Mouse (Mus musculus): ENCODE data around the gene Ncs1.

DNA sequence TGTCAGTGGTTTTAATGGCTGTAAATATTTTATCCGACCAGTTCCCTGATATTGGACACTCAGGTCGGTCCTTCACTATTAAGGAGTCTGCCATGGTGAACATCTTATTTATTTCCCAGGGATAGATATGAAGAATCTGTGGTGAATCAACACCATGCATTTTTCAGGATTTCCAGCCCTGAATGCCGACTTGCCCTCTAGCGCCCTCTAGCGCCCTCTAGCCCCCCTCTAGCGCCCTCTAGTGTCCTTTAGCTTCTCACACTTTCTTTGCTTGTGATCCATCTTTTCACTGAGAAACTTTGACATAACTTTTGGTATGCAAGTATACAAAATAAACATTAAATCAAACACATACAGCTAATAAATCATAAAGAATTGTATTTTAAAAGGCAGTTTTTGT lies 45.8 kb downstream of the Ncs1 start:
- peak; percentile 90 to 100 for TF ChIP-seq CTCF (conservative IDR thresholded peaks at IDR 0.05 in 1 of 2, IDR thresholded peaks at IDR 0.05 in 1 of 2; ENCODE audit: low read depth in 2 of 2, low read length in 2 of 2)
- no peak for TF ChIP-seq GABPA (IDR thresholded peaks at IDR 0.05; ENCODE audit: insufficient replicate concordance, low read depth, low read length)
- no peak for TF ChIP-seq POLR2A (IDR thresholded peaks at IDR 0.05; ENCODE audit: low read depth, low read length)
- no peak for TF ChIP-seq MAZ (IDR thresholded peaks at IDR 0.05; ENCODE audit: low read depth, low read length)
